Mouse (Mus musculus) telencephalon, adult 2 months (tissue): Measurements from ENCODE around the gene Lmod1.

Source experiments
- DNase-seq: peaks from one replicate; pipeline ENCODE4 v3.0.0-alpha.2; 2011; ENCODE audit warnings: low read depth, low spot score

Lmod1 gene

DNA sequence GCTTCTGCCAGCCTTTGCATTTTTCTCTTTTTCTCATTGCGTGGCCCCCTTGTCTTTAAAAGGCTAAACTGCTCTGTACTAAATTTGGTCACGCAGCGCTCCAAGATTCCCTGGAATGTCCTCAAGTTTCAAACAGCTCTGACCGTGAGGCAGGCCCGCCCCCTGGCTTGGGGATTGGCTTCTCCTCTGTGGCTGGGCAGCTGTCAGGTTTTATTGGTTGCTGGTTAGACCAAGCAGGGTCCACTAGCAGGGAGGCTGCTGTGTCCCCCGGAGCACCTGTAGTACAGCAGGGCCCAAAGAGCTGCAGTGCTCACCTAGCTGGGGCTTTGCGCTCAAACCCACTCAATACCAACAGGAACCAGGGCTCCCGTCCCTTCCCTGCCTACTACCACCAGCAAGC is at the start of gene Lmod1:
Gene Lmod1 (plus strand): TSS at position 237 of the 400 bp plus-strand sequence.
- DNase-seq, result no peak

- DNase-seq, result no peak
These were observed 44.0 kb upstream of the Lmod1 start for GRCm38 (mm10) chr1:135280646-135281045.

DNA sequence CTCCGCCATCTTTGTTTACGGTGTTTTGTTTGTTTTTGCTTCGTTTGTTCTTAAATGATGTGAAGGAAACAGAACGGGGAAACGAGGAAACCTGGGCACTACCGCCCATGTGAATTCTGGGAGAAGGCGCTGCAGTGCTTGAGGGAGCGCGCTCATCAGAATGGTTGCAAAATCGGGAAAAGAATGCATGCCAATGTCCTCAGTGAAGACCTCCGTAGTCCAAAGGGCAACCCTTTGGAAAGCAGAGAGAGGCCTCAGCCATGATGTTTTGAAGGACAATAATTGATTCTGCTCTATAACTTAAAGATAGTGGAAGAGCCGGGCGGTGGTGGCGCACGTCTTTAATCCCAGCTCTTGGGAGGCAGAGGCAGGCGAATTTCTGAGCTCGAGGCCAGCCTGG is 42.8 kb upstream of the Lmod1 start:
- no peak for DNase-seq

GRCm38 (mm10) chr1:135282536-135283286 is 41.9 kb upstream of the Lmod1 start:
- DNase-seq, result no peak

DNA sequence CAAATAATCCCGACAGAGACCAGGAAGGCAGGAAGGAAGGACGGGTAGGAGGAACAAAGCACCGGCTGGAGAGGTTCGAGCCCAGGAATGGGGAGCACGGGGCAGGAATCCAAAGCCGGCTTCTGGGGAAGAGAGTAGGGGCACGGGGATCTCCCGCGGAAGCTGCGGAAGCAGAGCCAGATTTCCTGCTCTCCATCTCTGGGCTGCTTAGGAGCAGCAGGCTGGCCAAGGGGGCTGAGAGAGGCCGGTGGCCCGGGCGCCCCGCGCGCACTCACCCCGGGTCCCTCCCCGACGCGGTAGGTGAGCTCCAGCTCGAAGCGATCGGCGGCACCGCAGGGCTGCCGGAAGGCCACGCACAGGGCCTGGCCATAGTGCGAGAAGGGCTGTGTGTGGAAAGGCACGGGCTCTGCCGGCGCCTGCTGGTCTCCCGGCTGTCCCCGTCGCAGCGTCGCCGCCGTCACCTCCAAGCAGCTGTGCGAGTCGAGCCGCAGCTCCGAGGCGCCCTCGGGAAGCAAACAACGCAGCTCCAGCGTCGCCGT is 41.3 kb upstream of the Lmod1 start:
- DNase-seq, result no peak

DNA sequence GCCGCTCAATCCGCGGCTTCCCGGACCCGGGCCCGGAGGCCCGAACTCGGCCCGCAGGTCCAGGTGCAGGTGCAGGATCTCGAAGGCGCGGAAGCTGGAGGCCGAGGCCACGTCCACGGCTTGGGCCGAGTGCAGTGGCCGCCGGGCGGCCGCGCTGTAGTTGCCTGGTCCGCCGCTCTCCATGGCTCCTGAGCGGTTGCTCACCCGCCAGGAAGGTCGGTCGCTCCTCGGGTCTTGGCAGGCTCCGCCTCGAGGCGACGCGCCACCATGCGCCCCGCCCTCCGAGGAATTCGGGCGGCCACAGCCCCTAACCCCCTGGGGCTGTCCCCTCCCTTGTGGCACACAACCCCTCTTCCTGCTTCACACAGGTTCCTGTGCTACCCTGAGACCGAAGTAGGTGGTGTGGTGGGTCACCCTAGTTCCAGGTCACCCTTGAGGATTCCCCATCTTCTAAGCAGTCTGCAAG is 40.7 kb upstream of the Lmod1 start, which contains the start of gene Rnpep:
Gene Rnpep (minus strand): TSS at position 259 of the 466 bp plus-strand sequence.
- DNase-seq, result no peak

- no peak for DNase-seq
These were observed 38.3 kb upstream of the Lmod1 start for GRCm38 (mm10) chr1:135286311-135286710.

- no peak for DNase-seq
These were observed 33.7 kb upstream of the Lmod1 start for GRCm38 (mm10) chr1:135290908-135291307.

DNA sequence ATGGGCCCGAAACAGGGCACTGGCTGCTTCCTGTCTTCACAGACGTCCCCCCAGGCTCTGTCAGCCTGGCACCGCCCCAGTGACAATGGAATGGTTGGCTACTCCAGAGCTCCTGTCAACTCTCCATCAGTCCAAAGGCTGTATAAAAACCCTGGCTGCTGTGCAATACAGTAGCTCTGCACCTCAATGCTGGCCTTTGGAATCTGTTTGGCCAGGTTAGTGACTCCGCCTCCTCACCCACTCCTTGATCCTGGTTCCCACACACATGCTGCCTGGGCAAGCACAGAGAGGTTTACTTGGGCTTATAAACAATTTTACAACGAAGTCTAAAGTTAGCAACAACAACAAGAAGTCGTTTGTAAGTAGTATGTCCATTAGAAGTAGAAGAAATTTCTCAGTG is 13.3 kb upstream of the Lmod1 start:
- DNase-seq, result no peak

GRCm38 (mm10) chr1:135312201-135312600 is 12.4 kb upstream of the Lmod1 start:
- no peak for DNase-seq

DNA sequence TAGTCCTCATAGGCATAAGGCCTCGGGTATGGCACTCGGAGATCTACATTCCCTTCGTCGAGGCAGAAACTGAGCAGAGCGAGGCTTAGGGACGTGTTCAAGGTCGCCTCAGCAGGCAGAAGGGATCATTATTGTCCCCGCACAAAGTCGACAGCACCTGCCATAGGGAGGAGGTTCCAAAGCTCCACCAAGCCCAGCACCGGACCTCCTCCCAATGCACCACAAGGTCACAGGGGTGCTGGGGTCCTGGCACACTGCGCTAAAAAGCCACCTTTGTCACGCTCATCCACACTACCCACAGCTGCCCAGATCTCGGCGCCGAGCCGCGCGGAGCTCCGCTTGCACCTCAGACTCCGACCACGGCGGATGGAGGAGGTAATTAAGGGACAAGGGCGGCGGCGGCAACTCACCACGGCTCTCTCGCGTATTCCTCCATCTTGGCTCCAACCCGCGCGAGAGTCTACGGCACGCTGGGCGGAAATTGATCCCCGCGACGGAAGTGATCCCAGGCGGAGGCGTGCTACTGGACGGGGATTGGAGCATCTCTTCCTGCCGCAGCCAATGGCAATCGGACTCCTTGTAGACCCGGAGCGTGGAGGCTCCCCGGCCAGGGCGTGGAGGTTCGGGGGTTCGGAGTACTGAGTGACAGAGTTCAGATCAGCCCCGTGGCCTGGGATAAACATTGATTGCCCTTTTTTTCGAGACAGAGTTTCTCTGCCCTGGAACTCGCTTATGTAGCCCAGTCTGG is 11.1 kb upstream of the Lmod1 start, which contains the start of gene Timm17a:
Gene Timm17a (minus strand): TSS at position 495 of the 748 bp plus-strand sequence.
- DNase-seq, result peak; percentile 91

DNA sequence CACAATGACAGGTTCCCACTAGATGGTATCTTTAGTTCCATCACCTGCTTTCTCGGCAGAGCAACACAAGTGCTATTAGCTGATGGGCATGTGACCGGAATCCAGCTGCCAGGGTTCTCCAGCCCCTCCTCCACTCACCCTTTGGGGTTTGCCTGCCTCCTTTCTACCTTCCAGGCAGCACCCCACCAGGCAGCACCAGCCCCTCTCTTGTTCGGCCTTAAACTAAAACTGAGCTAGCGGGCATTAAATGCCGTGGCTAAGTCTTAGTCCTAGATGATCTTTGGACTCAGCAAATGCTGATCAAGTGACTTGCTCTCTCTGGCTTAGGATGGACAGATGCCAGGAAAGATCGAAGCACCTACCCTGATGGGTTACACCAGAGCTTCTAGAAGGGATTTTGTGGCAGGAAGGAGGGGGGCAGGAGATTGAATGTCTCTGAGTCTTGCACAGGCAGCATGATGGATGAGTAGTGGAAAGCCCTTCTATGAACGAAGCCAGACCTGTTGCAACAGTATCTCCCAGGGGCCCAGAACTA is 1.2 kb upstream of the Lmod1 start:
- DNase-seq, result no peak

- no peak for DNase-seq
These were observed 1.3 kb downstream of the Lmod1 start for GRCm38 (mm10) chr1:135325934-135326333.

DNA sequence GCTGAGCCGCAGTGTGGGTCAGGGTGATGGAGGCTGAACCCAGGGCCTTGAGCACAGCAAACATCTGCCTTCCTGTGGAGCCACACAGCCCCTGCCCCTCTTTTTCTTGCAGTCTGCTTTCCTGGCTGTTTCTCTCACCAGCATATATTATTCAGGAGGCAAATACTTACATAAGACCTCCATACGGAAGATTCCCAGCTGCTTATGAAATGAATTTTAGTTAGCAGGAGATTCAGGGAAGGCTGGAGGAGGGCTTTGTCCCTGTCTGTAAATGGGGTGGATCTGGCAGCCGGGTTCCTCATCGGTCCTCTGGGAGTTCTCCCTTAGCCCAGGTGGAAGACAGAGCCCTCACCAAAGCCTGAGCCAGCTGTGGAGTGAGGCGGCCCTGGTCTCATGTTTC is 3.8 kb downstream of the Lmod1 start:
- DNase-seq, result peak; percentile 28

- DNase-seq, result no peak
These were observed 6.0 kb downstream of the Lmod1 start for GRCm38 (mm10) chr1:135330578-135330977.

DNA sequence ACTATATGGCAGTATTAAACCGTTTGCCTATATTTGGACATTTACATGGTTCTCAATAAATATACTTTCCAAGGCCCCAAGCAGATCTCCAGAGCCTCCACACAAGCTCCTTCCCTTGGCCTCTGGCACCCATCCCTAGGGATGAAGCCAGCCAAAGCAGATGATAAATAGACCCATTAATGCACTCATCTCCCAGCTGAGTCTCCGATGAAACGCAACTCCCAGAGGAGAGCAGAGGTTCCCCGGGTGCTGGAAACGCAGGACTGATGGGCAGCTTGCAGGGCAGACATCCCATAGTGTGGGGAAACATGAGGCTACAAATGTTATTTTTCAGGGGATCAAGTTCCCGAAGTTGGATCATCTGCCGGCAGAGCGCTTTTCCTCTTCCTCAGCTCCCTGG is 17.3 kb downstream of the Lmod1 start:
- DNase-seq, result no peak

GRCm38 (mm10) chr1:135344026-135344425 is 19.4 kb downstream of the Lmod1 start:
- DNase-seq, result no peak

GRCm38 (mm10) chr1:135346891-135347290 is 22.3 kb downstream of the Lmod1 start:
- no peak for DNase-seq

GRCm38 (mm10) chr1:135347498-135348169 is 23.0 kb downstream of the Lmod1 start:
- DNase-seq, result no peak

- no peak for DNase-seq
These were observed 27.3 kb downstream of the Lmod1 start for GRCm38 (mm10) chr1:135351953-135352352.

GRCm38 (mm10) chr1:135359071-135359470 is 34.5 kb downstream of the Lmod1 start:
- DNase-seq, result no peak

GRCm38 (mm10) chr1:135361491-135361890 is 36.9 kb downstream of the Lmod1 start:
- DNase-seq, result no peak
